Mouse (Mus musculus): ENCODE data around the gene Trcg1.

Gene Trcg1

GRCm38 (mm10) chr9:57261913-57262794 is 25.8 kb downstream of the Trcg1 start, which contains the start of gene 1700017B05Rik:
Gene 1700017B05Rik (minus strand): TSS chr9:57262612.
- DNase-seq (ENCODE audit: low spot score in 2 of 2) = peak; percentile 75

DNA sequence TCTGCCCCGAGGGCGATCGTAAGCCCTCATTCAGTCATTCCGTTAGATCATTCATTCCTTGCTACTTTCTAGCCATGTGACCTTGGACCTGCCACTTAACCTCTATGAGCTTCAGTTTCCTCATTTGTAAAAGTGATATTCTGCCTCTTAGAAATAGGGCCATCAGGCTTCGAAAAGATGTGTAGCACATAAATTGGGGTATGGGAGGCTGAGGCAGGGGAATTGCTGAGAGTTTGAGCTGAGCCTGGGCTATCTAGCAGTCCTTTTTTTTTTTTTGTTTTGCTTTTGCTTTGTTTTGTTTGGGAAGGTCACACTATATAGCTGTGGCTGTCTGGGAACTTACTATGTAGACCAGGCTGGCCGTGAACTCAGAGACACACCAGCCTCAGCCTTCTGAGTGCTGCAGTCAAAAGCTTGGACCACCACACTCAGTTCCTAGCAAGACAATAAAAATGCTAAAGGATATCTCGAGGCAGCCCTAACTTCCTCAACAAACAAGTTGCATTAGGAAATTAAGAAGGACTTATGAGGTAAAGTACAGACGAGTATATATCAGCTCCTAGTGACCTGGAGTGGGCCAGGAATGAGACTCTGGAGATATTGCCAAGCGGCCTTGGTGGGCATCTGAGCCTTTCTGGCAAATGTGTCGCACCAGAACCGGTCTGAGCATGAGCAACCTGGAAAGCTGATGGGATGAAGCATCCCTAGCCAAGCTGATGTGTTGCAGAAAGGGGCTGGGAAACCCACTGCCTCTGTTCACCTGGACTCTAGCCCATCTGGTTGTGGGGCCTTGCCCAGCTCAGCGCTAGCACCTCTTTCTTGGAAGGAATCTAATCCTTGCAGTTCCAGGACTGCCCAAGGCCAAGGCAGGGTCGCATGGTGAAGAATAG is 26.7 kb downstream of the Trcg1 start:
- no peak for DNase-seq (ENCODE audit: low spot score in 2 of 2)

GRCm38 (mm10) chr9:57265125-57265524 is 28.8 kb downstream of the Trcg1 start:
- no peak for DNase-seq (ENCODE audit: low spot score in 2 of 2)

DNA sequence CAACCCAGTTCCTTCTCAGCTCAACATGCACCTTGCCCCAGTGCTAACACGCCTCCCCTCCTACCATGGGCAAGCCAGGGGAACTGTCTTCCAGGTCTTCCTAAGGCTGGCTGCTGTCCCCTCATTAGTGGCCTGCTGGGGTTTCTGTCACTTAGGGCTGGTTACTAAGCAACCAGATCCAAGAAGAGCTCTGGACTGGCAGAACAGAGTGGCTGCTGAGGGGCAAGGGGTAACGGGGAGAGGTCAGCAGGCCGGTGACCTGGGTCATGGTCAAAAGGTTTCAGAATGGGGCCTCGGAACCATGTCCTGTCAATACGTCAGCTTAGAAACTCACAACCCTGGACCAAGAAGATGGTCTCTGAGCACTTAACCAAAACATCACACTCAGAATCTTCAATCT is 31.1 kb downstream of the Trcg1 start:
- DNase-seq (ENCODE audit: low spot score in 2 of 2) = no peak

DNA sequence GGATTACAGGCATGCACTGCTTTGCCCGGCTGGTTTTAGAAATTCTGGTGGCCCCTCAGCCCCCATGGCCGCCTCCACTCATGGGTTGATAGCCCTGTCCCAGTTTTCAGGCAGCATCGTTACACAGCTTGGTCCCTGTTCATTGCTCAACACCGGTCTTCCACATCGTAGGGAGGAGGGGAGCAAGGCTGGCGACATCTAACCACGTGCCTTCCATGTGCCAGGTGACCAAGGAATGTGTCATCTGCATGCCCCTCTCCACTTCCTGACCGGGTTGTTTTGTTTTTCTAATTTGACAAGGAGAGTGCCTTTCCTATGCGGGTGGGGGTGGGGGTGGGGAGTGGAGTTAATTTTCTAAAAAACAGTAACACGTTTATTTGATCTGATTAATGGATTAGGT is 31.7 kb downstream of the Trcg1 start:
- no peak for DNase-seq (ENCODE audit: low spot score in 2 of 2)

GRCm38 (mm10) chr9:57268575-57268974 is 32.2 kb downstream of the Trcg1 start:
- no peak for DNase-seq (ENCODE audit: low spot score in 2 of 2)

DNA sequence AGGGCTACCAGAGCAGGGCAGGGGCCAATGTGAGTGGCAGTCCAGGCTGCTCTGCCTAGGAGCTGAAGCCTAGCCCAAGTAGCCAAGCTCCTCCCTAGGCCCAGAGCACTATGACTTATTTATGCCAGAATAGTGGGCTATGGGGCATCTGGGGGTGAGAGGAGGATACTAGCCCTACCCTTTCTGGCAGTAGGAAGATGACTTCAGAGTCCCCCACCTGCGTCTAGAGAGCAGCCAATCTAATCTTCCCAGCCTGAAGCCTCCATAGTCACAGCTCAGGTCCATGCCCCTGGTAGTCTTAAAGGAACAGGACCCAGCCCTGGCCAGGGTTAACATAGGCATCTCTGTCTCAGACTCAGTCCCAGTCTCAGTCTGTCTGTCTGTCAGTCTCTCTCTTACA is 33.0 kb downstream of the Trcg1 start:
- no peak for DNase-seq (ENCODE audit: low spot score in 2 of 2)

DNA sequence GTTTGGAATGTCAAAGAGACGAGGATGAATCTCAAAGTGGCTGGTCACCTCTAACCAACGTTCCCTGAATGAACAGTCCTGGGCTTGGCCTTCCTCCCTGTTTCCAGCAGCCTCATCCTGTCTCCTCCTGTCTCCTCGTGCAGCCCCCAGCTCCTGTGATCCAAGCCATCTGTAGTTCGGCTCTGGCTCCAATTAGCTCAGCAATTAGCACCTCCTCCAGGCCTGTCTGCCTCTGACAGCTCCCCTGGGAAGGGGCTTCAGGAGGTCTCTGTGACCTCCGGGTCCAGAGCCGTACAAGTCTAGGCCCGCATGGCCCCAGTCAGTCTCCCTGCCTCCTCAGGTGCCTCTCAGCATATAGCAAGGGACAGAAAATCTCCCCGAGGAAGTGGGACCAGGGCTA is 34.0 kb downstream of the Trcg1 start:
- DNase-seq (ENCODE audit: low spot score in 2 of 2) = no peak

- DNase-seq (ENCODE audit: low spot score in 2 of 2) = no peak
Observed at GRCm38 (mm10) chr9:57271081-57271480, 34.7 kb downstream of the Trcg1 start.

DNA sequence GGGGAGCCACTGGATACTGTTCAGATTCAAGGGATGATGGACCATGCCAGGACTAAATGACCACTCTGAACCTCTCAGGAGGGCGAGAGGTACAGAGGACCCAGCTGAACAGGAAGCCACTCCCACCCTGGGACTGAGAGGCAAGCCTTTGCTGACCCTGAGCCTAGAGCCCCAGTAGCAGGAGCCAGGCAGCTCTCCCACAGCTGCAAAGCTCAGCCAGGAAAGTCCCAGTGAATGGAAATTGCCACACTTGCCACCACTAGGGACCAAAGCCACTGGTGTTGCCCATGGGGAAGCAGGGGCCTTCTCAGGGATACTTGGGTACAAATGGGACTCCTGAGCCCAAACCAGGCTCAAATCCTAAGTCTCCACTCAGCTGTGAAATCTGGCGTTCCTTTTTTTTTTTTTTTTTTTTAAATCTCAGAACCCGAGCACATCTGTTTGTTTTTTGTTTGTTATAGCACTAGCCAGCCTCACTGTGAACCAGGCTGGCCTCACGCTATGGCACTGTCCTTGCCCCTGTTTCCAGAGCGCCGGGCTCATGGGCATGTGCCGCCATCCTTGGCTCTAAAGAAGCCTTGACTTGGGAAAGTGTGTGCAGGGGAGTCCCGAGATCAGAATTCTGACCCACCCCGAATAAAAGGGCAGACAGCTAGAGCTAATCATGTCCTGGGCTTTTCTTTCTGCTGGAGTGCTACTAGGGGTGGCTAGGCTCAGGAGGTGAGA is 35.6 kb downstream of the Trcg1 start:
- DNase-seq (ENCODE audit: low spot score in 2 of 2) = no peak

- DNase-seq (ENCODE audit: low spot score in 2 of 2) = no peak
Observed at GRCm38 (mm10) chr9:57272902-57273804, 36.8 kb downstream of the Trcg1 start.

DNA sequence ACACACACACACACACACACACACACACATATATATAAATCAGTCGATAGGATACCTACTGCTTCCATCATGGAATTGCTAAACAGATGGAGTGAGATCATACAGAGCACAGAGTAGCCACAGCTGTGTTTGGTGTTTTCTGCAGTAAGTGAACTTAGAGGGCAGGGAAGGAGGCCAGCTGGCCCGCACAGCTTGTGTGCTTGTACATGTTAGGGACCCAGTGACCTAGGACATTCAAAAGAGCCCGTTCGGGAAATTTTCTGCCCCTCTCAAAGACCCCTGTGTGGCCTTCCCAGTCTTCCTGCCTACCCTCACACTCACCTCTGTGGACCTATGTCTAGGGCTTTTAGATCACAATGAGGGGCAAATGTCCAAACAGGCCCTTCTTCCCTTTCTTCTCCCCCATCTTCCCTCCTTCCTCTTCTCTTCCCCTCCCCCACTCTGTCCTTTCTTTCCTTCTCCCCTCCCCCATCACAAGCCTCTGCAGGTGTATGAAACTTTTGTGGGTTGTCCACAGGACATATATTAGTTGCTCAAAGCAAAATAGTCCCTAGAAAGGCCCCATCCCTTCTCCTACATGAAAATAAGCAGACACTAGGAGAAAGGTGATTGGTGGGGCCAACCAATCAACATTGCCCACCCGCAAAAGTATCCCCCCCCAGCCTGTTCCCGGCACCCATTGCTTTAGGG is 37.6 kb downstream of the Trcg1 start:
- no peak for DNase-seq (ENCODE audit: low spot score in 2 of 2)

DNA sequence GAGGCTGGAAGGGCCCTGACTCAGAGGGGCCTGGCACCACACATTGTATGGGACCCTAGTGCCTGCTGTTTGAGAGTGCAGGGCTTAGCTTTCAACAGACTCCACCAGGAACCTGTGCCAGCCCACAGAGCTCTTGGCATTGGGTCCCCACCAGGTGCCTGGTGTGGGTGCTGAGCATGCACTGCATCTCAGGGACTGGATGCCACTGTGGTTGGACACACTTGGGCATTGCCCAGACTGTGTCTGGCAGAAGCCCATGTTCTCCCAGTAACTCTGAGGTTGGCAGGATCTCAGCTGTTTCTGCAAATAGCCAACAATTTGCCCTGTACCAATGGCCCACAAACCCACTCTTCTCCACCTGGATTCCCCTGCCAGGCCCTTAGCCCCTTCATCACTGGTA is 40.0 kb downstream of the Trcg1 start:
- no peak for DNase-seq (ENCODE audit: low spot score in 2 of 2)

DNA sequence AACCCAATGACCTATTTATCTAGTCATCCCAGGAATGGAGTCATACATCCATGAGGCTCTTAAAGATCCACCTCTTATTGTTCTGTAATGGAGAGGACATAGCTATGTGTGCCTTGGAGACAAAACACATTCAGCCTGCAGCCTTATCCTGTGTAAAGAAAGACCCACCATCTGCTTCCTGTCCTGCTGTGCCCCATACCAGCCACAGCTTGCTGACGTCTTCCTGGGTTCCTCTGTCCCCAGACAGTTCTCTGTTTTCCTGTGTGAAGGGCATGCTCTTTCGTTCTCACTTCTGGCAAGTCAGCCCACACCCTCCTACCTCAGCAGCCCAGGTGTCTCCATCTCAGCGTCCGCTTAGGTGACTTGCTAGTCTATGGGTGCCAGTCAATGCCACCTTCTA is 41.9 kb downstream of the Trcg1 start:
- no peak for DNase-seq (ENCODE audit: low spot score in 2 of 2)

GRCm38 (mm10) chr9:57279441-57279840 is 43.1 kb downstream of the Trcg1 start:
- peak in 1 of 2 experiments; percentile 44 for DNase-seq (ENCODE audit: low spot score in 2 of 2)

GRCm38 (mm10) chr9:57281549-57281948 is 45.2 kb downstream of the Trcg1 start:
- no peak for DNase-seq (ENCODE audit: low spot score in 2 of 2)

GRCm38 (mm10) chr9:57282686-57283085 is 46.3 kb downstream of the Trcg1 start:
- DNase-seq (ENCODE audit: low spot score in 2 of 2) = no peak

GRCm38 (mm10) chr9:57283311-57283710 is 47.0 kb downstream of the Trcg1 start:
- no peak for DNase-seq (ENCODE audit: low spot score in 2 of 2)

GRCm38 (mm10) chr9:57287183-57287582 is 50.8 kb downstream of the Trcg1 start:
- DNase-seq (ENCODE audit: low spot score in 2 of 2) = no peak

GRCm38 (mm10) chr9:57294905-57295304 is 58.5 kb downstream of the Trcg1 start:
- no peak for DNase-seq (ENCODE audit: low spot score in 2 of 2)

Data from urinary bladder, postnatal 4 days (tissue).